Mouse (Mus musculus) layer of hippocampus, adult 9-11 months (tissue): Measurements from ENCODE around the gene Grip1.
A peak's percentile ranks its signal among the peaks of the same experiment; 100 is the strongest.
"Not testable (repeated sequence)": the region's sequence is repeated elsewhere in the genome, so short reads cannot be mapped to it uniquely, and the experiment has no call there.

Experiments
- DNase-seq: peaks from one replicate; pipeline ENCODE4 v3.0.0; 2022

Gene Grip1

DNA sequence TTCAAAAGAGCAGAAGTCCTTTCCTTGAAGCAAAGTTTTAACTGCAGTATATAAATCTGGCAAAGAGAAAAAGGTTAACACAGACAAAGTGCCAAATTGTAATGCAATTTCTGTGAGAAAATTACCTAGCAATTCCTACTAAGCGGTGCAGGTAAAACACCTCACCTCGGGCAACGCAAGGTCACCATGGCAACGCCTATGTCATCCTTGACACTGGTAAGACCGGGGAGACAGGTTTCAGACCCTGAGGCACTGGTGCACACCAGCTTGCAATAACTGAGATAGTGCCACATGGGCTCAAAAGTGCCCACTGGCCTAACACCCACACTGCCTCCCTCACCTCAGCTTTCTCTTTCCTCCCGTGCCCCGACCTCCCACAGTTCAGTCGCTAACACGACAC lies 641.5 kb downstream of the Grip1 start:
- DNase-seq = no peak

DNA sequence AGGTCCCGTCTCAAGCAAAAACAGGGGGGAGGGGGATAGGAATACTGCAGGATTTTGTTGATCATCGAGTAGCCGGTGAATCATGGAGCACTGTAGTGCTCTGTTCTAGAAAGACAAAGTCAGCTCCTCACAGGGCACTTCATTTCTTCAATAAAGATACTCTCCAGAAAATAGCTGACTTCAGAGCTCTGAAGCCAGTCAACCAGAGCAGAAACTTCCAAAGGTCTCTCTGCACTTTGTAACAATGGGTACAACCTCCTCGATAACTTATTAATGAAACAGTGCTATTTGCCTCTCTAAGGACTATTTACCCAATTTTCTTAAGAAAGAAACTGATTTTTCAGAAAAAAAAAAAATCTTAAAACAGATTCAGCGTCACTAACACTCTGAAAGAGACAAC lies 642.1 kb downstream of the Grip1 start:
- DNase-seq = no peak

DNA sequence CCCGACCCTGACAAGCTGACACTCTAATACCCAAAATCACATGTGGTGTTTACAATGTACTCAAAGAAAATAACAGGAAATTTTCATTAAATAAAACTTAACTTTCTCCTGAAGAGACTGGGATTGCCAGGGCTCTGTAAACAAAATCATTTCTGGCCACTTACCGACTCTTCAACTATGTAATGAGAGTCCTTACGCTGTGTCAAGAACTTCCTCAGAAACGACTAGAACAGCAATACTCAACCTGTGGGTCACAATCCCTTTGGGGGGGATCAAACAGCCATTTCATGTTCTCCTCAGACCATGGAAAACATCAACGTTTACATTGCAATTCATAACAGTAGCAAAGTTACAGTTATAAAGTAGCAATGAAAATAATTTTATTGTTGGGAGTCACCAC lies 643.9 kb downstream of the Grip1 start:
- no peak for DNase-seq

DNA sequence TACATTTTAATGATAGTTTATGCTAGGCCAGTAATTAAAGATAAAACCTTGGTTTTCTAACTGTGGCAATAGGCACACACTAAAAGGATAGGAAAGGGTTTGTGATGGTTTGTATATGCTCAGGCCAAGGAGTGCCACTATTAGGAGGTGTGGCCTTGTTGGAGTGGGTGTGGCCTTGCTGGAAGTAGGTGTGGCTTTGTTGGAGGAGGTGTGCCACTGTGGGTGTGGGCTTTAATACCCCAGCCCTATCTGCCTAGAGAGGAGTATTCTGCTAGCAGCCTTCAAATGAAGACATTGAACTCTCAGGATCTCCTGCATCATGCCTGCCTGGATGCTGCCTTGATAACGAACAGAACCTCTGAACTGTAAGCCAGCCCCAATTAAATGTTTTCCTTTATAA lies 647.2 kb downstream of the Grip1 start:
- DNase-seq = no peak

DNA sequence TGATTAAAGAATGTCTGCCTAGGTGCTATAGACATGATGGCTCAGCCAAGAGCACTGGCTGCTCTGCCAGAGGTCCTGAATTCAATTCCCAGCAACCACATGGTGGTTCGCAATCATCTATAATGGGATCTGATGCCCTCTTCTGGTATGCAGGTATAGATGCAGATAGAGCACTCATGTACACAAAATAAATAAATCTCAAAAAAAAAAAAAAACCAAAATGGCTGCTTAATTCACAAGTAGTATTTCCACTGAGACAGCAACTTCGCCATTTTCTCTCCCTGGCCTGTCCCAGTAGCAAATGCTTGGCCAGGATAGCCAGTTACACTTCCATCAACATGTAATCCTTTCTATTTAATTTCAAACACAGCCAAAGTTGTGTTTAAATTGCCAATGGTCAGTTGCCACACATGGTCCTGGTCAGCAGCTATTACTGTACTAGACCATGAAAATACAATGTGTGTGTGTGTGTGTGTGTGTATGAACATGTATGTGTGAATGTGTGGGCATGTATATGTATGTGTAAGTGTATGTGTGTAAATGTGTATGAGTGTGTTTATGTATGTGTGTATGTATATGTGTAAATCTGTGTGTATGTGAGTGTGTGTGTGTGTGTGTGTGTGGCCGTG lies 658.2 kb downstream of the Grip1 start:
- no peak for DNase-seq

DNA sequence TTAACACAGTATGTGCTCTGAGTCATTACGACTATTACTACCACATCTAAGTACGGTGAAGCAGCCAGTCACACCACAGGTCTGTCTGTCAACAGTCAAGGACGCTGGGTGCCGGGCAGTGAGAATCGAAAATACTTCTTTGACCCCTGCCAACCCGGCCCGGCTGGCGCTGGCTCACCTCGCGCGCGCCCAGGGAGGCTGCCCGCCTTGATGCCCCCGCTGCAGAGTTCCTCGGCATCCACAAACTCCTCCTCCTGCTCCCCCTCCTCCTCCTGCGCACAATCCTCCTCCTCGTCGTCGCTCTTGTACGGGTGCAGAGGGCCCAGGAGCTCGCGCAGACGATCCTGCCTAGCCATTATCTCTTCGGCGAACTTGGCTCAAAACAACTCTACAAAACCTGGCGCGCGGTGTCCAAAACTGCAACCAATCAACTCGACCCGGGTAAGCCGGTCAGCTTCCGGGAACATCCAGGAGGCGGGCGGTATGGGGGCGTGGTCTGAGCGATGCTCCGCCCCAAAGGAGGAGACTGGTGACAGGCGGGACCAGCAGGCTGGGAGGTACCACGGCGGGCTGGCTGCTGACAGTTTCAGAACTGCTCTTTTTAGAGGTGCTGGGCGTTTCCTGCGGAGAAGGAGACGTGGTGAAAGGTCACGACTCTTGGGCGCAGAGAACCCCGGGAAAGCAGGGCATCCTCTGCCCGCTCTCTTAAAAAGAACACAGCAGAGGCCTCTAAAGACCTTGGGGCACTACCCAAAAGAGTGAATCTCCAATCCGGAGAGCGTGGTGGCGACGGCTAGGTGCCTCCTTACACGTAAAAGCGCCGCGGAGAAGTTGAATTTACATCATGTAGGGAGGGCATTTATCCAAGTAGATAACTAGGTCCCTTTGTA lies 659.1 kb downstream of the Grip1 start, which contains the start of gene Helb:
Helb (minus strand) TSS at position 481 of the 890 bp plus-strand sequence.
- DNase-seq = peak; percentile 94

DNA sequence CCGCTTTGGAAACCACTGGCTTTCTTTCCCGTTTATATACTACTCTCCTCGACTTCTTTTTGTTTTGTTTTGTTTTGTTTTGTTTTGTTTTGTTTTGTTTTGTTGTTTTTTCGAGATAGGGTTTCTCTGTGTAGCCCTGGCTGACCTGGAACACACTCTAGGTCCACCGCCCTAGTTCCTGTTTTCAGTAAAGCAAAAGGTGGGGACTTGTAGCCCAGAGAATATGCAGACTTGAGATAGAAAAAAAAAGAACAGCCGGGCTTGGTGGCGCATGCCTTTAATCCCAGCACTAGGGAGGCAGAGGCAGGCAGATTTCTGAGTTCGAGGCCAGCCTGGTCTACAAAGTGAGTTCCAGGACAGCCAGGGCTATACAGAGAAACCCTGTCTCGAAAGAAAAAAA lies 659.9 kb downstream of the Grip1 start:
- DNase-seq = not testable (repeated sequence)

DNA sequence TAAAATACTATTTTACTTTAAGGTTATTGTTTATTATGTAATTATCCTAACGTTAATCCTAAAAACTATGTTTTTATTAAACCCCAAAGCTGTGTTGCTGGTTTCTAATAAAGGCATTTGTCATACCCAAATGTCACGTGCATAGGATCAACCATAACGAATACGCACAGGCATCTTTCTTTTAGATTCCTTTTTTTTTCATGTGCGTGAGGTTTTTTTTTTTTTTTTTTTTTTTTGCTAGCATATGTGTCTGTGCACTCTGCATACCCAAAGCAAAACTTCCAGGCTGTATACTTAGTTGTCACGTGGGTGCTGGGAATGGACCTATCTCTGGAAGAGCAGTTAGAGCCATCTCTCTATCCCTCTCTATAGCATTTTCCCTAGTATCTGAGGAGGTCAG lies 660.4 kb downstream of the Grip1 start:
- DNase-seq = no peak

DNA sequence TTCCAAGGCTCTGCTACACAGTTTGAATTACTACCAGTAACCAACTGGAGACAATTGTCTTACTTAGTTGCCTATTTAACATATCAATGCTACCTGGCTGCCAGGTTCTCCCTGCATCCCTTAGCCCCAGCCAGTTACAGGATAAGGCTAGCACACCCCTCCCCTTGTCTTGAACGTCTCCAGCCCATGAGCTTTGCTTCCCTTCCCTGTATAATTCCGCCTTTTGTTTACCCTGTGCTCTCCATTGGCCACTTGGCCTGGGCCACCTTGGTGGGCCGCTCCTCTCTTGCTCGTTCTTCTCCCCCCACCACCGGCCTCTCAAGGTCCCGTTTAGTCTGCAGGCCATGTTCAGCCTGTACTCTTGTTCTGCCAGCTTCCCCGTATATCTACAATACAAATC lies 660.9 kb downstream of the Grip1 start:
- no peak for DNase-seq

DNA sequence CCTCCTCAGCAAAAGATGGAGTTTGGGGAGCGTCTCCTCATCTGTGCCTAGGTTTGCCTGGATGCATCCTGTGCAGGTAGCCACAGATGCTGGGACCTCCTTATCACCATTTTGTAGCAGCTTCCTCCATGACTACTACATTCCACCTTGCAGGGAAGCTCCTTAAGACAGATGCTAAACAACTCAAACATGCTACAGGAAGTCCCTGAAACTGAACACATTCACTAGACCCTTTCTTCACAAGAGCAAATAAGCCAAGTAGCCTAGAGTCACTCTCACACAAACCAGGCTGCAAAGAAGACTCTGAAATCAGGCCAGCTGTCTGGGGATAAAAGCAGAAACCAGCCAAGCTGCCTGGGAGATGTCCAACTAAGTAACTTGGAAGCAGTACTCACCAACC lies 661.6 kb downstream of the Grip1 start:
- DNase-seq = no peak

DNA sequence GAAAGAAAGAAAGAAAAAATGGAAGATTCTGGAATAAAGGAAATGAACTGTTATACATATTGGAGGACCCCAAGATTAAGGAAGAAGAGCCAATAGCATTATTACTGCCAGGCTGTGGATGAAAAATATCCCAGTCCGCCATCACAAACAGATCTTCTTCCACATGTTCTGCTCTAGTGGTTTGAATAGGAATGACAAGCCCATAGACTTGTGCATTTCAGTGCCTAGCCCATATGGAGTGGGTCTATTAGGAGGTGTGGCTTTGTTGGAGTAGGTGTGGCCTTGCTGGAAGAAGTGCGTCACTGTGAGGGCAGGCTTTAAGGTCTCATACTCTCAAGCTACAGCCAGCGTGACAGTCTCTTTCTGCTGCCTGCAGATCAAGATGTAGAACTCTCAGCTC lies 670.1 kb downstream of the Grip1 start:
- no peak for DNase-seq

DNA sequence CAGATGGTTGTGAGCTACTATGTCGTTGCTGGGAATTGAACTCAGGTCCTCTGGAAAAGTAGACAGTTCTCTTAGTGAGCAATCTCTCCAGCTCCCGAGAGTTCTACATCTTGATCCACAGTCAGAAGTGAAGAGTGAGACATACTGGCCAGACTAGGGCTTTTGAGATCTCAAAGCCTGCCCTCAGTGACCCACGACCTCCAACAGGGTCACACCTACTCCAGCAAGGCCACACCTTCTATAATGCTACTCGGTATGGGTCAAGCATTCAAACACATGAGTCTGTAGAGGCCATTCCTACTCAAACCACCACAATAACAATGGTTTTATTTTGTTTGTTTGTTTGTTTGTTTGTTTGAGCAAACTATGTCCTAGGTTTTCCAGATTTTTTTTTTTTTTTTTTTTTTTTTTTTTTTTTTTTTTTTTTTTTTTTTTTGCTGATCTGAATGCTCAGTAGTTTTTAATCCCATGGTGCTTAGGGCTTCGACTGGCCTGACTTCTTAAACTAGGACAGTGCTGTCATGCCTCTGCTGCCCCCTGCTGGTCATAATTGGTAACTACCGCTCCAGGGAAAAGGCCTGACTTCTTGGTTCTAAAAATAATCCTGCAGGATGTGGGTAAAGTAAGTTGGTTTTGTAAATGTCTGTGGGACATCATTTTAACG lies 671.3 kb downstream of the Grip1 start:
- DNase-seq = peak; percentile 76

DNA sequence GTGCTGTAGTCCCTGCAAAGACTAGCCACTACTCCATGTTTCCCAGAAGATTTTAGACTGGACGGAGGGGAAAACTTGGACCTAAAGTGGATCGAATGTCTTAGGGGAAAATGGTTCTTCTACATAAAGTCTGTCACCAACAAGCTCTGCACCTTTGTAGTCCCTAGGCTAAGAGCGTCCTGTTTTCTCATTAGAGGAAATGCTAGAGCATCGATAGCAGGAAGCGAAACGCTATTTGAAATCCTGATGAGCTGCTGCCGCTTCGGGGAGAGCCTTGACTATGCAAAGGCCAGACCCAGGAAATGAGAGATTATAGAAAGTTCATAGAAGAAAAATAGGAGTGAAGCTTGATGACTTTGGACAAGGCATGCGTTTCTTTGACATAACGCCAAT lies 671.8 kb downstream of the Grip1 start:
- no peak for DNase-seq

DNA sequence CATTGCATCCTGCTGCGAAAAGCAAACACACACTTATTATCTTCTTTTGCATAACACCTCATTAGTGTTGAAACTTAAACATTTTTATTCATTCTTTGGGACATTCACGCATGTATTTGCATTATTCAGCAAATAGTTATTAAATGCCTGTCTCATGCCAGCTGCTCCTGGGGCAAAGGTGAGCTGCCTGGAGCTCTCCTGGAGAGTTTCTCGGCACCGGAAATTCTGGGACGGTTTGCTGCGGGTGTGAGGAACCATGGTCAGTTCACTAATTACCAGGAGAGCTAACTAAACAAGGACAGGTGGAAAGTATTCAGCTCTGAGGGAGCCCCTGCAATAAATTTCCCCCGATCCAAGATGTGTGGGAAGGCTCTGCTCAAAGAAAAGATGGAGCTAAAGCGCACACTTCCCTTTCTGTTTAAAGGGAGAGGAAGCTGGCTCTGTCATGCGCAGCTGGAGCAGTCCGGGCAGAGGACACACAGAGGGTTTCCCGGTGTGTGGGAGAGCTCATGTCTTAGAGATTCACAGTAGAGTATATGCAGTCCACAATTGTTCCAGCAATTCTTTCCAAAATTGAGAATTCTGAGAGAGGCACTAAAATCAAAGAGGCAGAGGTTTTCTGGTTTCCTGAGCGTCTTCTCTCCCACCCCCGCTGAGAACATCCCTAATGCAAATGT lies 675.1 kb downstream of the Grip1 start:
- no peak for DNase-seq

DNA sequence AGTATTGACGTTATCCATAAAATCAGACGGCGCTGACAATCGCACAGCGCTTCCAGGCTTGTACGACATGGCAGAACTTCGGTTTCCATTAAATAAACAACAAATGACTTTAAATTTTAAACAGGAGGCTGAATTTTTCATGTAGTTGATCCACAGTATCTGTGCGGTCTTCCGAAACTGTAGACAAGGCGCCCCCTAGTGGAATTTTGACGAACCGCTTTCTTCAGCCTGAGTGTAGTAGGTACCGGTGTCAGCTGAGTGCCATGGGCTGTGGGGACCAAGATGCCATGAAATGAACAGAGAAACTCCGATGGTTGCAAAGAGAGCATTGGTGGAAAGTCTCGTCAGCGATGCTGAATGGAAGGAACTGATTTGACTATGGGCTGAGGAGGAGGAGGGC lies 677.0 kb downstream of the Grip1 start:
- peak; percentile 21 for DNase-seq

DNA sequence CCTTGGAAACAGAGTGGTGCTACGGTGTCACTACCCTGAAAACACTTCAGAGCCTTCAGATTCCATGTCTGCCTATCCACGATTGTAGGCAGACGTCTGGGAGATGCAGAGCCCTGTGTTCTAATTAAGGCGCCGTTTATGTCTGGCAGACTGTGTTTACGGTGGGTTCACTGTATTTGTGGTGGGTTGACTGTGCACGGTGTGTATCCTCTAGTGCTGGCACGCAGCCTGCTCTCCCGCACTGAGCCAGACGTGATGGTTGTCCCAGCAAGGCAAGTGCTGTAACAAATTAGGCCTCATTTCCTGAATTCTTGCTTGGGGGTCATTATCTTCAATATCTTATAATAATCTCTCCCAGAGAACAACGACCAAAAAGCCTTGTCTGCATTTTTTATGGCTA lies 680.1 kb downstream of the Grip1 start:
- DNase-seq = no peak

DNA sequence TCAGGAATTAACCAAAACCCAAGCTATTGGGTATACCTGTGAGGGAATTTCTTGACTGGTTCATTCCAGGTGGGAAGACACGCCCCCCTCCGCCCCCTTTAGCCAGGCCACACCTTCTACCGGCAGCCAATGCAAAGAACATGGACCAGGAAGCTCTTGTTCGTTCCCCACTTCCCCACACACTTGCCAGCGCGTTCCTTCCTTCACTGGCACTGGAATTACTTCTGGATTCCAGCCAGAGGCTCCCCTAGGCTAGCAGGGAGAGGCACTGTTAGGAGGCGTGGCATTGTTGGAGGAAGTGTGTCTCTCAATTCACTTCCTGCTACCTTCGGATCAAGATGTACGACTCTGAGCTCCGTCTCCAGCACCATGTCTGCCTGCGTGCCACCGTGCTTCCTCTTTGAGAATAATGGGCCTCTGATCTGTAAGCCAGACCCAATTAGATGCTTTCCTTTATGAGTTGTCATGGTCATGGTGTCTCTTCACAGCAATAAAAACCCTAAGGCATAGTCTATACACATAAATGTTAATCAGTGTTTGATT lies 682.5 kb downstream of the Grip1 start:
- DNase-seq = no peak
